Mouse (Mus musculus) CD4-positive helper T cell, adult 2 months (primary cell): ENCODE data around the gene Bach2.

ENCODE experiments used
- DNase-seq: peaks from one replicate; pipeline ENCODE4 v3.0.0-alpha.2; 2012; ENCODE audit warnings: low read depth, missing footprints, low spot score

The Bach2 gene

DNA sequence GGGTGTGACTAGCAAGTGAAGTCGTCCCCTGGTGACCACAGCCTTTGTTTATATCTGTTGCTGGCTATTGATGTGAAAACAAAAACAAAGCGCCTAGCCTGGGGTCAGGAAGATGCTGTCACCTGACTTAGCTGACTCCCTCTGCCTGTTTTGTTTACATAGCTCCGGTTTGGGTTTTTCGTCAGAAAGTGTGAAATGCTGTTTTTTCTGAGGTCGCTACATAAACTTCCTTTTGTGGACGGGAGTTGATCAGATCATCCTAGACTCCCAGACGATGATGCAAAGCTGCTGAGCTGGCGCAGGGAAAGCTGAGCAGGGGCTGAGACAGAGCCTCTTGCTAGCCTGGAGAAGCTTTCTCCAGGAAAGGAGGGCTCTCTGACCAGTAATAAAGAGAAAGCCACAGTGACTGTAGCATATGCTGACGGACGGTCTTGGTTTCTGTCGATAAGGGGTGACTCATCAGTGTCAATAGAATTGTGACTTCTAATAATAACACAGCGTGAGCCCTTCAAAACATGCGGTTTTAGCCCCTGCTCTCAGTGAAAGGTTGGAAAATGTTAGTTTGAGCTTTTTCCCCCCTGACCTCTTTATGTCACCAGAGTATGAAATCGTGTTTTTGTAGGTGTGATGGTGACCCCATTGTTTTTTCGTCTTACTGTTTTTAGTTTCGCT is 11.9 kb downstream of the Bach2 start:
- DNase-seq: peak; percentile 90

- no peak for DNase-seq
Measured at GRCm38 (mm10) chr4:32251005-32251365, 12.4 kb downstream of the Bach2 start.

DNA sequence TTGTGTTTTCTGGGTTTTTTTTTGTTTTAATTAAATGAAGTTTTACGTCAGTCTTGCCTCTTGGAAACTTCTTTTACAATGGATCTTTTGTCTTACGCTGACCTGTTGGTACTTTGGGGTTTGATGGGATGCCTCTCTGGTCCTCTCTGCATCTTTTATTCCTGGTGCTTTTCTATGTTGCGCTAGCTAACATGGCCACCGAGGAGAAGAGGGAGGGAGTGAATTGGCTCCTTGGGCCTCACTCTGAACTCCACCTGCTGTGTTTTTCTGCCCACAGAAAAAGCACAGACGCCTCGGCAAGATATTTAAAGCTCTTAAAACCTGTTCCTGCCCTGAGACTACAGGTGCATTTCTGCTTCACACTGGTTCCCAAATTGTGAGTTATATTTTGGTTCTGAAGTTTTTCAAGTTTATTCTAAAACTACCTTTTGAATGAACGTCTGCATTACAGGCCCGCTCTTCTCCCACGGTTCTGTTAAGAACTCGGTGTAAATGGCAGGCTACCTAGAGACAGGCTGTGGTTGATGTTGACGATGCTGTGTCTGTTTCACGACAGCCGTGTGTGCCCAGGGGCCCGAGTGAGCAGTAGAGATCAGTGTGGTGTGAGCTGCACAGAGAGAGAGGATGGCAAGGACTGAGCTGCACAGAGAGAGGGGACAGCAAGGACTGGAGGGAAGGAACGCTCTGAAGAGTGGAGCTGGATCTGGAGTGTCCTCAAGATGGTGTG is 13.5 kb downstream of the Bach2 start:
- DNase-seq: peak; percentile 37

DNA sequence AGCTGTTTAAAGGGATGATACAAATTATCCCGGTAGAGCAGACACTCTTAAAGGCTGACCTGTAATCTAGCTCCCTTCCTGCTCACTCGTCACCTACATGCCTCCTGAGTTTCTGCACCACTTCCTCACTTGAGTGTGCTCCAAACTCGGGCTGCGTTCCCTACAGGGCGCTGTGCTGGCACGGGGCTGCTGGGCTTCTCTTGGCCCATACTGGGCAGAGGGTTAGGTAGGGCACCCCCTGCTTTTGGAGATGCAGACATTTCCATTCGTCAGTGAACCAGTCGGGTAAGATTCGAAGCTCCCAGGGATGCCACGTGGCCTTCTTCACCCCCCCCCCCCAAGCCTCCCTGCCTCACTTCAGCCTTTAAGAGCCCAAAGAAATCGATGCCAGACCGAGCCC is 19.1 kb downstream of the Bach2 start:
- no peak for DNase-seq

DNA sequence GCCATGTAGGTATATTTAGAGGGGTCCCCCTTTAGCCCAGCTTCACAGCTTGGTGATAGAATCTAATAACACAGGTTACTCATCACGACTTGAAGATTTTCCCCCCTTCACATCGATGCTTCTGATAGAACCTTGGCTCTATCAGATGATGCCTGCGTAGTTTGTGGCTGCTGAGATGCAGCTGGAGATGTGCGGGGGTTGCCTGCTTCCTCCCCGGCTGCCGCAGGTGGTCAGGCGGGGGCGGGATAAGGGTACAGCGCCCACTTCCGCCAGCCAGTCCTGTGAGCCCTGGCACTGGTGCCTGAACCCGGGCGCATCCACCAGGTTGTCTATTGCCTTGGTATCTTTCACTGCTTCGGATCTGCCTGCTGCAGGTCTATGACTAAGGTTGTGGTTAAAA is 19.5 kb downstream of the Bach2 start:
- DNase-seq: peak; percentile 93

DNA sequence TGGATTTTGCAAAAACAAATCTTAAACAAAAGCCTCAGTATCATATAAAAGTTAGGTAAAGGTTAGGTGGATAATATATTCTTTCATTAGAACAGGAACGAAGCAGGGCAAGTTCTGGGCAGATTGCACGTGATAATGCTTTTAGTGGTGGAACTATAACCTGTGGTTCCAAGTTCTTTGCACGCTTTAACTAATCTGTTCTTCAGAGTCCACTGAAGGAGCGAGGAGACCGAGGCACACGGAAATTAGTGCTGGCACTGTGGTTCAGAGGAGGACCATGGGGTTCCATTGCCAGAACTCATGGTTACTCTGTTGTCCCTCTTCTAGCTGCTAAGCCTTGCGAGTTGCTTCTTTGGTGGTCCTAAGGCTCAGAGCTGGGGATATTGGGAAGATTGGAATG is 20.0 kb downstream of the Bach2 start:
- no peak for DNase-seq

- no peak for DNase-seq
Measured at GRCm38 (mm10) chr4:32260909-32261308, 22.3 kb downstream of the Bach2 start.

GRCm38 (mm10) chr4:32262825-32263684 is 24.5 kb downstream of the Bach2 start:
- peak; percentile 57 for DNase-seq

- DNase-seq: peak; percentile 60
Measured at GRCm38 (mm10) chr4:32263685-32264038, 25.1 kb downstream of the Bach2 start.

GRCm38 (mm10) chr4:32264892-32265291 is 26.3 kb downstream of the Bach2 start:
- no peak for DNase-seq

- DNase-seq: no peak
Measured at GRCm38 (mm10) chr4:32266731-32267130, 28.1 kb downstream of the Bach2 start.

GRCm38 (mm10) chr4:32268042-32268441 is 29.4 kb downstream of the Bach2 start:
- no peak for DNase-seq

GRCm38 (mm10) chr4:32272398-32272797 is 33.8 kb downstream of the Bach2 start:
- no peak for DNase-seq

DNA sequence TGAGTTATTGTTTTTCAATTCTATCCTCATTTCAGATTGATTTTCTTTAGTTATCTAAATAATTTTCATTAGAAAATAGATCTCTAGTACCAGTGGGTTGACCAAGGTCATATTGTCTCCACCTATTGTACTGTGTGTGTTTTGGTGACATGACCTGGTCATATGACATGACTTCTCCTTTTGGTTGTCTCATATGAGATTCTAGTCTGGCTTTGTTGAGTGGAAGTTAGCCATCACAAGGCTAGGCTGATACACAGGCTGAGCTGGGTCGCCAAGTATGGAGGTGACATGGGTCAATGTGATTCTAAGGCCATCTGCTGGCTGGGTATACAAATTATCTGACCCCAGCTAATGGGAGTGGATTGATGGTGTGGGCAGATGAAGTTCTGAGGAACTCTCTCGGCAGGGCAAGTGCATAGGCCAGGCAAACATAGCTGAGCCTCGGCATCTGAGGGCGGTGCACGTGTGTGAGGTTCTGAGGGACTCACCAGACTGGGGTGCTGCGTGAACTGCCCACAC is 36.2 kb downstream of the Bach2 start:
- DNase-seq: no peak

GRCm38 (mm10) chr4:32279842-32280241 is 41.2 kb downstream of the Bach2 start:
- DNase-seq: no peak

- peak; percentile 48 for DNase-seq
Measured at GRCm38 (mm10) chr4:32280401-32280800, 41.8 kb downstream of the Bach2 start.

GRCm38 (mm10) chr4:32281306-32281705 is 42.7 kb downstream of the Bach2 start:
- no peak for DNase-seq

DNA sequence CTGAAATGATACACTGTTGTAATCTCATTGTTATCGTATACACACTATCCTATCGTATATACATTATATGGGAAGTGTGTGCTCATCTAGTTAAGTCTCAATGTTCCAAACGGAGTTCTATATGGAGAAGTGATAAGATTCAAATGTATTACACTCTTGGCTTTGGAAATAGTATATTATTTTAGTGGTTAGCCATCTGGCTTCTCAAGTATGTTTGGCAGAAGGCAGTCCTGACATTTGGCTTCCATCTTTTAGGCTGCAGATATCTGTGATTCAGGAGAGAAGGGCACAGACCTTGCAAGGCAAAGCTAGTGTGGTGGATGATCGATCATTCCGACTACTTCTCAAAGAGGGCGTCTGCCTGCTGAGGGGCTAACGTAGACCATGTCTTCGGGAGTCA is 47.8 kb downstream of the Bach2 start:
- DNase-seq: no peak

- DNase-seq: peak; percentile 80
Measured at GRCm38 (mm10) chr4:32288036-32288860, 49.6 kb downstream of the Bach2 start.

GRCm38 (mm10) chr4:32289845-32290244 is 51.2 kb downstream of the Bach2 start:
- no peak for DNase-seq

DNA sequence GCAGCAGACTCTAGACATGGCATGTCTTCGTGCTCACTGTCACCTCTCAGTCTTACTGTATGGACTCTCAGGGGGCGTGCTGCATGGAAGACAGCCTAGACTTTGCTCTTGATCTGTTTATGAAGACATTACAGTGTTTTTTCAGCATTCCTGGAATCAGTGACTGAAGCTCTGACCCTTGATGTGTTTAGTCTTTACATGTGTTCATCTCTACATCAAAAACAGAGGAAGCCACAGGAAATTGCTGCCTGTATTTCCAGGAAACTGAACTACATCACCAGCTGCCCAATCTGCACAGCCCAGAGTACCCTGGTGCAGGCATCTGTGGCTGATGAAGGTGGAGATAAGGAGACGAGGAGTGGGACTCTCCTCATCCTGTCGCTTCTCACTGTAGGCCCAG is 52.8 kb downstream of the Bach2 start:
- peak; percentile 85 for DNase-seq
